Mouse (Mus musculus): ENCODE results near the gene Fut9.

The Fut9 gene

DNA sequence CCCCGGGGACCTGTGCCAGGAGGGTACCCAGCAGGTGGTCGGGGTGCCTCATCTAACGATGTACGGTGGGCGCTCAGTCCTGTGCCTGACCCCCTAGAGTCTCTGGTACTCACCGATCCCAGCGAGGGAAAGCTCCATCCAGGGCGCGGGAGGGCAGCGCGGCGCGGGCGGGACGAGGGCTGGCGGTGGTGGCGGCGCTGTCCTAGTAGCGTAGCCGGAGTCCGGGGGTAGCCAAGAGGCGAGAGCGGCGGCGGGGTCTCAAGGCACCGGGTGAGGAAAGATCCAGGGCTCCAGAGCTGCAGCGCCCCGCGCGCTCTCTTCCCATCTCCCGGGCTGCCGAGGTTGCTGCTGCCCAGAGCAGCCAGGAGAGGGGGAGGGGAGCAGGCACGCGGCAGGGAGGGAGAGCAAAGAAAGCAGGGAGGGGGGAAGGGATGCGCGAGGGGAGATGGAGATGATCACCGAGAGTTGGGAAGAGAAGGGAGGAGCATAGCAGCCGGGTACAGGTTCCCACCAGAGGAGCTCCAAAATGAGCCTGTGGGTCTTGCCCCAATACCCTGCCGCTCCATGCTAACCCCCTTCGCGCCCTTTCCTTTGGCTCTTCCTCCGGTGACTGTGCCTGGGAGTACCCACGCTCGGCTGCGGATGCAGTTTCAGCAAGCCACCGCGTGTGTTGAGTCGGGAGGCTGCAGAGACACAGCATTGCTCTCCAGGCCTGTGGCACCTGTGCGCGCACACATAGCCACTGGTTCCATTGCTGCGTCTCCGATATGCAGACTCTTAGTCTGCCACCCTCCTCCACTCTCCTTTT, at the start of gene Fut9:
Gene Fut9 (minus strand): TSS at position 769 of the 808 bp plus-strand sequence.
- DNase-seq = peak; percentile 79

DNA sequence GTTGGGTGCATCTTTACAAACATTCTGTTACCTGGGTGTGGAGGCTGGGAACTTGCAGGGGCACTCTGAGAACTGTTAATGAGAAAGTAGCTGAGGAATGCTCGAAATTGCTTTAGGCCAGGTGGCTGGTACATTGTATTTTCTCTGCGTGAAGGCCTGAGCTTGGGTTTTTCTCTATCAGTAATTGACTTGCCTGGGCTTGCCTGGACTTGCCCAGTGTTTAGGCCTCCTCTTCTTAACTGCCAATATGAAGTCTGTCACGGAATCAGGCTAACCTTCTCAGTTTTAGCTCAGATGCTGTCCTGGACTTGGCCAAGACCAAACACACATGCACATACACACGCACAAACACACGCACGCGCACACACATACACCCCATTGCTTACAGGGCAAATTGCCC, 15.7 kb upstream of the Fut9 start:
- DNase-seq = no peak

DNA sequence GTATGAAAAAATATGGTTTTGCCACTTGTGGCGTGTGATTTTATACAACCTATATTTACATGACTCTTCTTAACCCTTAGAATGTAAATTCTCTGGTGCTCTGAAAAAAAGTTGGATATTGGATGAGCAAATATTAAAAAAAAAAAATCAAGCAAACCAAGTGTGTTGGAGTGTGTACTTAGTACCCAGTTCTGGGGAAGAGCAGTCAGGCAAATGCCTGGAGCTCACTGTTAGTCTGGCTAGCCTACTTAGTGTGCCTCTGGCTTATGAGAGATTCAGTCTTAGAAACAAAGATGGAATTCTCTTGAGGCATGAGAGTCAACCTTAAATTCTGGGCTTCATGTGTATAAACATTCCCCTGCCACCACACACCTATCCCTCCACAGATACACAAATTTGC, 13.3 kb upstream of the Fut9 start:
- DNase-seq = no peak

DNA sequence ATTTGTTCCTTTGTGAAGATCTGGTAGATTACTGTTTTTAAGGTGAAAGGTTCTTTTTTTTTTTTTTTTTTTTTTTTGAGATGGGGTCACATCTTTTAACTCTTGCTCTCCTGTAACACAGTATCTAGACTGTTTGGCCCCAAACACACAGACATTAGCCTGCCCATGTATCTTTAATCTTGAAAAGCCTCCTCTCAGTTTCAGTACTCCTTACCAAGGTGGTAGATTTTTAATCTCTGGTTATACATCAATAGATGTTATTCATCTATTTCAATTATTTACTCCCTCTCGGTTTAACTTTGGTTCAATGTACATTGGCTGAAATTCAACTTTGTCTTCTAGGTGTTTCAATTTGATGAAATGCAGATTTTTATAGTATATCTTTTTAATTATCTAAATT, 10.0 kb upstream of the Fut9 start:
- DNase-seq = no peak

DNA sequence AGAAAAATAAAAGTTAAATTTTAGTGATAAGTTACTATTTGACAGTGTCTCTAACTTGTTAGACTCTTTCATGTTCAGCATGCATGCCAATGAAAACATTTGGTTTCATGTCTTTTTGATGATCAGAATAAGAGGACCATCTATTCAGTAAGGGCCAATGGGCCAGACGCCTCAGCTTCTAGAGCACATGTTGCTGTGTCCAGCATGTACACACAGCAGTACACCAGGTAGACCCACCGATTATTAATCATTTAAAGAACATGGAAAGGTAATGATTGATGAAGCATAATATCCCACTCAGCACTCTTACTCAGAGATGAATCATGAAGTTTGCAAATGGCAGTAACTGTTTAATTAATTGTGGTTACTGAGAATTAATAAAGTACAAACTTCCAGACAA, 1.7 kb upstream of the Fut9 start:
- peak; percentile 14 for DNase-seq

DNA sequence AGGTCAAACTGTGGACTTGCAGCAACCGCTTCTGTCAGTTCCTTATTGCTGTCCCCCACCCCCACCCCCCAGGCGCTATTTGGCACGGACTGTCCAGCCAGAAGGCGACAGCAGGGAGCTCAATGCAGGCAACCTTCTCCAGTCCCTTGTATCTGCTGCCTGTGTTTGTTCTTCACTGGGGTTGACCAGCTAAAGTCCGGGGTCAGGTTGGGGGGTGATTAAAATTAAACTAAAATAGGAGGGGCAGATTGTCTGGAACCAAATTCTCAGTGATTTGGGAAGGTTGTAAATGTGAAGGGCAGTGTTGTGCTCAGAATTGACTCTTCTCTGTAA, 206 bp upstream of the Fut9 start:
- DNase-seq = peak; percentile 57

DNA sequence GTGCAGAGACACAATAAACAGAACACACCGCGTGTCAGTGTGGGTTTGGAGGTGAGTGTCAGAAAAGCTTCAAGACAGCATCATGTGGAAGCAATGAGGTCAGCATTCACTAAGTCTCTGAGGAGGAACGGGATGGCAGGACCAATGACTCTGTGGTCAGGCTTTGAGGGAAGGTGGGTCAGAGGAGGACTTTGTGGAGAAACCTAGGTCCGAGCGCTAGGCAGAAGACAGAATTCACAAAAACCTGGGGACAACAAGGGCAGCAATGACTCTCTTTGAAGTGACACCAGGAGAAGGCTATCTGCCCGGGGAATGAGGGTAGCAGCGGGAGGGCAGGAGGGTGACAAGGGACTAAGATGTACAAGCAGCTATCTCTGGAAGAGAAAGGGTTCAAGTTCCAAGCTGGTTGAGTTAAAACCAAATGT, 981 bp downstream of the Fut9 start:
- DNase-seq = peak; percentile 12

DNA sequence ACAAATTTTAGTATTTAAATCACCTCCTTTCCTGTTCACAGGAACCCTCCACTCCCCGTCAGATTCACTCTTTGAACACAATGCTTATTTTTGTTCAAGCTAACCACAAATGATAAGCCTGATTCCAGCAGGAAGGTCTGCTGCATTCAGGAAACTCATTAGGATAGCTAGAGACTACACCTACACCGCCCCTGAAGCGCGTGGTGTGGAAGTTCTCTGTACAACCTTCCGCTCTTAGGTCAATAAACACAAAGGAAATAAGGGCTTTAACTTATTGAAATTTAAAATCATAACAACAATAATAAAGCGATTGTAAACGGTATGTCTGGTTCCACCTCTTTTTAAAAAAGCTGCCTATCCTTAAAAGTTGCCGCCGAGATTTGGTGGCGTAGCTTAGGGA, 1.6 kb downstream of the Fut9 start:
- peak; percentile 10 for DNase-seq

DNA sequence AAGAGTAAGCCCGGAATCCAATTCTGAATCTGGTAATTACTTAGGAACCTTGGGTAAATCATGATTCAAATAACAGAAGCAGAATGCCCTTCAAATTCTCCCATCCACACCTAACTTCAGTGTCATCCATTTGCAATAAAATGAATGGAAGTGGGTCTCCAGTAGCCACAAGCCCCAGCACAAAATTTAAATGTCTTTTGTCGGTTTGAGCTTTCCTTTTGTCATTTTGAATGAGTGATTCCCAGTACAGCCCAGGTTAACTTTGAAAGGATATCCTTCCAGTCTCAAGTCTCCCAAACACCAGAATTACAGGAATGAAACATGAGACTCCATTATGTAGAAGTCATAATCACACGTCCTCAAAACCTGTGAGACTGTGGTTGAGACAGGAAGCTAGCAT, 3.9 kb downstream of the Fut9 start:
- no peak for DNase-seq

DNA sequence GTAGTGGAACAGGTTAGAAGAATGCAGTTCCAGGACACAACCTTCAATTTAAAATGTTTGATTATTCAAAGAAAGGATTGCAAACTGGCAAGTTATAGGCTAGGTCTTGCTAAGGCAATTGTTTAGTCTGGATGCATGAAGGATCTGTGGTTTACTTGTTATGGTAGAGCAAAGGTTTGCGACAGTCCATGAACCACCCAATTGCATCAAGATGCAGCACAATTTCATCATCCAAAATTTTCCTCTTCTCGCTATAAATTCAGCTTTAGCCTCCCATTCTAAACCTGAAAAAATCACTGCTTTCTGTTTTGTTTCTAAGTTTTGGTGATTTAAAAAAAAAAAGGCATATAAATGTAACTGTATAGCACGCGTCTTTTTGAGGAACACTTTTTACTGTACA, 14.8 kb downstream of the Fut9 start:
- no peak for DNase-seq

DNA sequence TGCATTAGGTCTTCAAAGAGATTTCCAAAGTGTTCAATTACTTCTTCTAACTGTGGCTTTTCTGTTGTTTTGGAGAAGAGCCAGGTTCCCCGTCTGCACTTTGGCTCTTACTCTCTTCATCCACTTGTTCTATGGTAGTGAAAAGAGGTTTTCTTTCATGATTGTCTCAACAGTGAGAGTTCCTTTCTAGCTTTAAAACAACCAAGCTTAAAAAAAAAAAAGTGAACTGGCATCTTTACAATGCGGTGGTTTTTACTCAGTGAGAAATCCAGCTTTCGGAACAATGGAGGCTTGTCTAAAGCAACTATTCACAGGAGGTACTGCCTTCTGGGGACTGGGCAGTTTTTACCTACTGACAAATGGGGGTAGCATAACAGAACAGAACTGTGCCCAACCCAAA, 31.4 kb downstream of the Fut9 start:
- no peak for DNase-seq

DNA sequence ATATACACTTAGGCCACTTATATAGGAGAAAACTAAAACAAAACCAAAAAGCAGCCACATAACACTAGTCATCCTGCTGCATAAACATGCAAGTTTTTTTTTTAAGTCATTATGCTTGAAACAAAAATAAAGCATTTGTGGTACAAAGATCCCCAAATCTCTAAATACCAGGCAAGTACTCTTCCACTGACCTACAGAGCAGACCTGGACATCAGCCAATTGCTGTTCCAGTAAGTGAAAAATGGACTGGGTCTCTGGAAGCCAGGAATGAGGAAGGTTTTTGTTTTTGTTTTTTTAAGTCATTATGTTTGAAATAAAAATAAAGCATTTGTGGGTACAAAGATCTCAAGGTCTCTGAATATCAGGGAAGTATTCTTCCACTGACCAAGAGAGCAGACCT, 37.0 kb downstream of the Fut9 start:
- DNase-seq = peak; percentile 44

DNA sequence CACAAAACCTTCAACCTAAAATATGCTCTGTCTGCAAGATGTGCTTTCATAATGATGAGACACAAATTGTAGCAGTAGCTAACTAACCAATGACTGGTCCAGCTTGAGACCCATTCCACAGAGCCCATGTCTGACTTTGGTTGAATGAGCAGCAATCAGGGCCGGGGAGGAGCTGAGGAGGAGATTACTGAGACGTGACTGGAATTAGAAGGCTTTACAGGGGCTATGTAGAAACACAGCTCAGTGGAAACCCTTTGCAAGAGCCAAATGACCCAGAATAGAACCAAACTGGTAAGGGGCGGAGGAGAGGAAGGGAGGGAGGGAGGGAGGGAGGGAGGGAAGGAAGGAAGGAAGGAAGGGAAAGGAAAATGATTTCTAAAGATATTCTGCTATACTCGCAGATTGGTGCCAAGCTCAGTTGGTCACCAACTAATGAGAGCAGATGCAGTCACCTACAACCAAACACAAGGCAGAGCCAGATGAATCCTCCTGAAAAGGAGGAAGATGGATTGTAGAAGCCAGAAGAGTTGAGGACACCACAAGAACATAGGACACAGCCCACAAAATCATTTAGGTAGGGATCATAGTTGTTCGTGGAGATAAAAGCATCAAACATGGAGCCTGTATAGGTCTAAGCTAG, 42.0 kb downstream of the Fut9 start:
- no peak for DNase-seq

DNA sequence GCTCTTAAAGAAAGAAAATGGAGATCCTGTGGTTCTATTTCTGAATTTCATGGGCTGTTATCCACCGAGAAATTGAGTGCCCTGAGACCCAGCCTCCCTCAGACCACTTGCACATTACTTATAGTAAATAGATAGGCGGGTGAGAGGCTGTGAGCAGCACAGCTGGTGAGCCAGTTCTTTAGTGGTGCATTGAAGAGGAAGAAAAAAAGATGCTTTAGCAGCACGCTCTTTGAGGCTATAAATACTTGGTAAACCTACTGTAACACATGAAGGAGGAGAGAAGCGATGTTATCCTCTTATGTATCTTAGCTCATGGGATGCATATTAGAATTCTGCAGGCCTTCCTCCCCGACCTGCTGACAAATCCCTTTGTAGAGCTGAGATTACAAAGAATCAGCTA, 58.5 kb downstream of the Fut9 start:
- no peak for DNase-seq

DNA sequence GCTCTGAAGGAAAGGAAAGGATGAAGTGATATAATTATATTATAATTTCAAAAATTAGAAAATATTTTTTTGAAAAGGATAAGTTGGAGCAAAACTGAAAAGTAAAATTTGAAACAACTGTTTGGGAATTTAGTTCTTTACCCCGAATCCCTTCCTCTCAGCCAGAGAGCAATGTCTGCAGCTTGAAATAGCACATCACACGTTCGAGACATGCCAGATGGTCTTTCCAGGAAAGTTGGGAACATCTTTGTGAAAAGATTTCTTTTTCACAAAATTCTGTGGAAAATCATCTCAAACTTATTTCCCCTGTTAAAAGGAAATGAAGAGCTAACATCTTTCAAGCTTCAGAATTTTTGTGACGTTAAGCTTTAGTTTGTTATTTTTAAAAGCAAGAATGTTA, 61.3 kb downstream of the Fut9 start:
- DNase-seq = no peak

DNA sequence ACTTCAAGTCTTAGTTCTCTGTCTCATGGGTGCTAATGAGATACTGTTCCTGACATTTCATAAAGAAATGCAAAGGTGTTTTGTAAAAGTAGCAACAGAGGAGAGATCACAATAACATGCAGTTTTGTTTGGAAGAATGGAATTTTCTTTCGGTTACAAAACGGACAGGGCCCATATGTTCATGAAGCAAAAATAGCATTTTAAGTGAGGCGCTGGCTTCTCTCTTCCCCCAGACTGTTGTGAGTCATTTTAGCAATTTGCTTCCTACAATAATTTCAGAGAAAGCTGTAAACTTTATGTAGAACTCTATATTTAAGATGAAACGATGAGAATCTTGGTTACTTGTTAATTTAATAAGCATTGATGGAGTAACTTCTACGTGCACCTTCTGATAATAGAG, 78.5 kb downstream of the Fut9 start:
- DNase-seq = no peak

DNA sequence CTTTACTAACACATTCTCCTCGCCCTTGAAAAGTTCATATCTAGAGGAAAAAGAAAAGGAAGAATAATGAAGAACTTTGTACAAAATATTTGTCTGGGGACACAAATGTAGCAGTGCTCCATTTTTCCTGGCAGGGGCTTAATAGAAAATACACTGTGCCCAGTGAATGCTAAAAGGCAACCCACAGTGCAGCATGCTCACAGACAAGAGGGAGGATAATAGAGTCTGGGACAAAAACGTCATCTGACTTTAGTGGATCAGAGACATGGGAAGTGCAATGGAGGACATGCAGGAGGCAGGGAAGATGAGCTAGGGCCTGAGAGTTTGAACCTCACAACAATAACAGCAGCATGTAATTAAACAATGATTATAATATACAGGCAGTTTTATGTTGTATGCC, 86.1 kb downstream of the Fut9 start:
- no peak for DNase-seq

DNA sequence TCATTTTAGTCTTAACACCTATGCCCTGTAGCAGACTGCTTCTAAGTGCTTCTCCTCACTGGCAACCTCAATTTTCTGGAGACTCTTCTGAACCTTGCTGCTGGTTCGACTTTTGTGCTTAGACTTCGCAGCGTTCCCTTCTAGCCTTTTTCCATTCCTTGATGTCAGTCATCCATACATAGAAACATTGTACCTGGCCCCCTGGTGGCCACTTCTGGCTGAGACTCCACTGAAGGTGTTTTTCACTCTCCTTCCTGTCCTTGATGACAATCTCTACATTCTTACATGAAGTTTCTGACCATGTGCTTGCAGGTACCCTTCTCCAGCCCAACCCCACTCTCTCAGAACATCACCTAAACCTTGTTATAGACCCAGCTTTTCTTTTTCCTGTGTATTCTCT, 115.1 kb downstream of the Fut9 start:
- DNase-seq = peak; percentile 48

DNA sequence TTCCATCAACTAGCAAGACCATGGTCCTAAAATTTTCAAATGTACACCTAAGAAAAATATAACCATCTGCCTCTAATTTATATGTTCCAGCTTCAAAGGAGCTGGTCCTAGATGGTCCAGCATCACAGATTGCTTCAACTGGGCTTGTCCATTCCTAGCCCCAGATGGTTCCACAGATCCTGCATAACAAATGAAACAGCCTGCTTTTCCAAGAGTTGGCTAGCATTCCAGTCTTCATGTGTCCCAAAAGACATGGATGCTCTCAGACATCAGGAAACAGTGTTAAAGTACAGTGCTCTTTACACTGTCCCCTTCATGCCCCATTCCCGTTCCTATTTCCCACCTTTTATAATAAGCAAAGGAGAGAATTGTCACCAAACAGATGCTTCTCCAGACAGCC, 135.8 kb downstream of the Fut9 start:
- no peak for DNase-seq

DNA sequence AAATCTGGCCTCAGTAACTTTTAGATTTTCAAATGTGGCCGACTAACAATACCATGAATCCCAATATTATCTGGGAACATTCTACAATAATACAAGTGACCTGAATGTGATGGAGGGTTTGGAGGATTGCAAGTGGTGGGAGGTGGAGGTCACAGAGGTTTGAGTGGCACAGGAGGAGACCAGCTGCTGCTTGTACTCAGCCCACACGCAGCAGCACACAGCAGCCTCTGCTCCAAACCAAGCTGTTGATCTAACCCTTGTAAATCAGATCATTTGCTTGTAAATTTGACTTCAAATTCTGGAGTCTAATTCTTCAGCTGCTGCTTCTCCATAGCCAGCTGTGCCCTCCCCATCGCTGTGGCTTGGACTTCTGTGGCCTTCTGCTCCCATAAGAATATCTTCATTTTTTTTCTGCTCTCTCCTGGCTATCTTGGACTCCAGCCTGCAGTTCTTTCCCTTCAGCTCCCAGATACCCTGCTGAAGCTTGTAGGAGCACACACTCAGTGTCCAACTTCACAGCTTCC, 138.8 kb downstream of the Fut9 start:
- peak; percentile 21 for DNase-seq

DNA sequence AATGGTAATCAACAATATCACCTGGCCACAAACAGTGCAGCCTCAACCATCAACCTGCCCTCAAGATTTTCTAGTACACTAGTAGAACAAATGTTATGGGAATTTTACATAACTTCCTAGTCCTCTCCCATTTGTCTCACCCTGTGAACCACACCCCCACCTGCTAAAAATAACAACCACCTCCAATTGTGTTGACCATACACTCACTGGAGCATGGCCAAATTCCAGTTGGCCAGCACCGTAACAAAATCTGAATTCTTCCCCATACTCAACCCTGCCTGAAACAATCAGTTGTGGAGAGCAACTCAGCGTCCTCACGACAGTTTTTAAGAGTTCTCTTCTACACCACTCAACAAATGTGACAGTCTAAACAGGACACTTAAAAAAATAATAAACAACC, 141.3 kb downstream of the Fut9 start:
- DNase-seq = no peak

DNA sequence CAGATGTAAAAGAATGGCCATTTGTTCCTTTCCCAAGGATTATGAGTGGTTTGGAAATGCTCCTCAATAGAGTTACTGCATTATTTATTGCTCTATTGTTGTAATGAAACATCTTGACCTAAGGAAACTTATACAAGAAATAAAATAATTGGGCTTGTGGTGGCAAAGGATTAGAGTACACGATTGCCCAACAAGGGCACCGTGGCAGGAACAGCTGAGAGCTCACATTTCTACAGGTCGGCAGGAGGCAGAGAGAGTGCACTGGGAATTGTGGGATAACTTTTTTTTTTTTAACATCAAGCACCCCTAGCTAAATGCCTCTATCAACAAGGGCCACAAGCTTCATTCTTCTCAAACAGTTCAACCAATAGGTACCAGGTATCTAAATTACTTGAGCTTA, 148.1 kb downstream of the Fut9 start:
- DNase-seq = no peak

DNA sequence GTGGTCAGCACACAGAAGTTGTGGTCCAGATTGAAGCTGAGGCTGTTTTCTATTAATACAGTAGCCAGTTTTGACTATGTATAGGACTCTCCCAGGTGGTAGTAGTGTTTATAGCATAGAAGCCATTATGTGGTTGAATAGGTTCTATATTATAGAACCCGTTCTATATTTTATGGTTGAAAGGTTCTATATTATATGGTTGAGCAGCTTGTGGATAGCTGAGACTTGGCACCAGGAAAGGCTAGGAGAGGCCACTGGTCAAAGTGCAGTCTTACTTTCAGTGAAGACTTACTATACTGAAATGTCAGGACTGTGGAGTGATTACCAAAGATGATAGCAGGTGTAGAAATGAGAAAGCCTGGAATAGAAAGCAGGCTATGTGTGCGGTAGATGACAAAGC, 151.9 kb downstream of the Fut9 start:
- DNase-seq = no peak

DNA sequence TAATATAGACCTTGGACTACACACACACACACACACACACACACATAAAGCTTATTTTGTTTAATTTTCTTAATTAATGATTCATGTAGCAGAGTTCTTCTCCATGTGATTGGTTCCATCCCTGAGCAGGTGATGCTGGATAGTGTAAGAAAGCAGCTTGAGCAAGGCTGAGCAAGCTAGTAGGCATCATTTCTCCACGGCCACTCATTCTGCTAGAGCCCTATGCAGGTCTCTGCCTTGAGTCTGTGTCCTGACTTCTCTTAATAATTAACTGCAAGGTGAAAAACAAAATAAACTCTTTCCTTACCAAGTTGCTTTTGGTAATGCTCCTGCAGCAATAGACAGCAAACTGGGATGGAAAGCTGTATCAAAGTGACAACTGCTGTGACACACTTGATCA, 152.5 kb downstream of the Fut9 start:
- peak; percentile 23 for DNase-seq

DNA sequence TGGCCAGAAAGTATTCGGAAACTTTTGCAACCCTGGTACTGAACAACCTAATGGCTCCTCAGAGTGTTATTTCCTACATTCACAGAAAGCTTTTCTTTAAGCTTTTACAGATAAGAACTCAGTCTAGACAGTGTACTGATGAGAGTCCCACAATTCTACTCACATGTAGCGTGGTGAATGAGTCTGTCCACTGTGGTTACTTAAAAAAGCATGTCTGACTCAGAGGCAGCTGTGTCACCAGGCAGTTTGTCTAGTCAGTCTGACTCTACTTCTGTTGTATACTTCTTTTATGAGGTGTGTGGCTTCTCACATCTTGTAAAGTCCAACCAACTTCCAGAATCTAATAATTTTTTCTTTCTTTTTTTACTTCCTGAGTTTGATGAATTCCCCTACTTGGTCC, 154.5 kb downstream of the Fut9 start:
- DNase-seq = no peak

Data from kidney, postnatal 10 days (tissue).